Comparison of ENCODE assay signal across 14 mouse cellular contexts in the genomic region with DNA sequence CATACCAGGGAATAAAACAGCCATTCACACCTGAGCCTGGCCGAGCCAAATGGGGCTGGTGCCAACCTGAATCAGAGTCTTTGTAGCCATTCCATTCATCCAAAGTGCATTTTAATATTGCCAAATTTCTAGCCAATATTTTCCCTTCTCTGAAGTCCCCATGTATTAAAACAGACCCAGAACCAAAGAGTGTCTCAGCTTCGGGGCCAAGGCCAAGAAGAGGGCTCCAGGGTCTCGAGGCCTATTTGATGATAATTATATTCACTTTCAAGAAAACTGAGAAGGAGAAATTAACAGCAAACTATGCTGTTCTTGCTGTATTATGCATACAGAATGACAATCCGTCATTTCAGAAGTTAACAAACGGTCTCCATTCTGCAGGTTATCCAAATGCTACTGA. TPM values are rescaled to one million over a fixed set of nuclear protein-coding genes. Genes with fewer than 3 reads are reported as not detected.
DNase-seq lines count a peak whose midpoint lies in the region; ATAC-seq and TF ChIP-seq lines count a peak whose summit lies in the region.
"Had no signal": no experiment of that assay in that cellular context is flagged by ENCODE, and none has a peak within 500 bp of the region (broad histone marks: within the 10 kb centered on the region; RNA-seq: fewer than 3 reads in every experiment).

No protein-coding gene starts in this region.

- no peak for TF ChIP-seq CTCF in gastrocnemius, adult 2 months (IDR thresholded peaks at IDR 0.05)

- peak overlapping the region; percentile 74 for H3K9ac ChIP-seq in hindbrain, embryonic 13.5 days
- 0 out of 2 replicates have a peak overlapping the region, but pooled peaks have one; percentile 10 for H3K9ac ChIP-seq in limb, embryonic 15.5 days
- H3K9ac ChIP-seq in neural tube, embryonic 12.5 days: no peak overlapping the region

- H3K9me3 ChIP-seq in hindbrain, embryonic 13.5 days: no peaks in the 10 kb centered on the region
- no peaks in the 10 kb centered on the region for H3K9me3 ChIP-seq in limb, embryonic 15.5 days
- H3K9me3 ChIP-seq in neural tube, embryonic 12.5 days: no peaks in the 10 kb centered on the region

- H3K36me3 ChIP-seq in hindbrain, embryonic 13.5 days: no peaks in the 10 kb centered on the region
- H3K36me3 ChIP-seq in limb, embryonic 15.5 days: no peaks in the 10 kb centered on the region
- H3K36me3 ChIP-seq in neural tube, embryonic 12.5 days: peaks cover 8% of the 10 kb centered on the region; the same call in 1 of the 2 replicates

- peaks cover 84% of the 10 kb centered on the region for H3K4me1 ChIP-seq in hindbrain, embryonic 13.5 days (replicated peaks)
- H3K4me1 ChIP-seq in limb, embryonic 15.5 days: peaks cover 61% of the 10 kb centered on the region
- peaks cover 77% of the 10 kb centered on the region for H3K4me1 ChIP-seq in neural tube, embryonic 12.5 days

- 0 out of 2 replicates have a peak, but pooled peaks cover 18% of the 10 kb centered on the region for H3K27me3 ChIP-seq in hindbrain, embryonic 13.5 days
- H3K27me3 ChIP-seq in limb, embryonic 15.5 days: peaks cover 36% of the 10 kb centered on the region
- H3K27me3 ChIP-seq in neural tube, embryonic 12.5 days (replicated peaks): peaks cover 15% of the 10 kb centered on the region

- no peak for DNase-seq in gastrocnemius, adult 2 months
- no peak for DNase-seq in gastrocnemius, postnatal 14 days
- DNase-seq in embryo, embryonic 9.5 days (ENCODE audit: extremely low spot score): no peak
- no peak for DNase-seq in T-cell, adult 2 months (ENCODE audit: low spot score)
- DNase-seq in ovary, adult 18-20 months (ENCODE audit: low spot score): no peak
- DNase-seq: kidney, adult 2 months; kidney, postnatal 25 days; lung, adult 18-20 months; lung, postnatal 4 days; thymus, adult 18-20 months had no signal

- H3K4me2 ChIP-seq in hindbrain, embryonic 13.5 days: peak overlapping the region; percentile 77
- H3K4me2 ChIP-seq in limb, embryonic 15.5 days: no peak overlapping the region
- H3K4me2 ChIP-seq in neural tube, embryonic 12.5 days (replicated peaks): peak overlapping the region; percentile 51

- intact Hi-C loops in gastrocnemius, adult 2 months (cut with DNase I): no loop called here
- intact Hi-C loops in gastrocnemius, postnatal 14 days (cut with DNase I; ENCODE audit: low total_unique reads): no loop called here

- H3K4me3 ChIP-seq in gastrocnemius, adult 2 months: peak overlapping the region; percentile 55; the same call in 1 of the 2 replicates
- H3K4me3 ChIP-seq in hindbrain, embryonic 13.5 days: peak overlapping the region; percentile 41
- H3K4me3 ChIP-seq in limb, embryonic 15.5 days: no peak overlapping the region
- H3K4me3 ChIP-seq in neural tube, embryonic 12.5 days: no peak overlapping the region

- WGBS in hindbrain, embryonic 13.5 days: 53% methylated on average over 5 of the region's 5 CpGs
- 64% methylated on average over 5 of the region's 5 CpGs for WGBS in limb, embryonic 15.5 days
- 62% methylated on average over 5 of the region's 5 CpGs for WGBS in neural tube, embryonic 12.5 days

- no peak for ATAC-seq in hindbrain, embryonic 13.5 days (ENCODE audit: low FRiP score)
- no peak for ATAC-seq in limb, embryonic 15.5 days (ENCODE audit: insufficient number of reproducible peaks, low FRiP score, low TSS enrichment, low read depth)
- ATAC-seq in neural tube, embryonic 12.5 days (ENCODE audit: low FRiP score, low read depth): no peak

- peak overlapping the region; percentile 78 for H3K27ac ChIP-seq in gastrocnemius, adult 2 months
- peak overlapping the region; percentile 91 for H3K27ac ChIP-seq in hindbrain, embryonic 13.5 days
- H3K27ac ChIP-seq in limb, embryonic 15.5 days: peak overlapping the region; percentile 71
- H3K27ac ChIP-seq in neural tube, embryonic 12.5 days: no peak overlapping the region; the same call in 1 of the 2 replicates

RNA-seq across cellular contexts. Expression of a gene that starts 12.1 kb away (rescaled TPM):
- total RNA-seq in gastrocnemius, adult 2 months (2021): 1 to 10 TPM; 7.2 to 7.7 TPM
- 10 to 100 TPM in 1 of 2 experiments, 1 to 10 TPM in 1; 9.6 to 12.4 TPM for total RNA-seq in gastrocnemius, postnatal 14 days (2021)
- polyA plus RNA-seq in hindbrain, embryonic 13.5 days (2015; fragmentation: Nextera tagmentation; extraction: Ambion mirVana): 22.2 and 27.7 TPM in 2 replicates
- polyA plus RNA-seq in limb, embryonic 15.5 days (2015; fragmentation: Nextera tagmentation; extraction: Ambion mirVana): 4.7 and 8.1 TPM in 2 replicates
- 19.1 and 20.0 TPM in 2 replicates for polyA plus RNA-seq in neural tube, embryonic 12.5 days (2016; fragmentation: Nextera tagmentation; extraction: Ambion mirVana)
- total RNA-seq: monocyte, adult 5-6 weeks had no signal

Comparison
In these comparisons a context has a peak if more than half of its experiments do, and no peak if none do; other contexts are left out.
1. H3K4me3 ChIP-seq: peak in gastrocnemius, adult 2 months (single experiment) and hindbrain, embryonic 13.5 days (single experiment); none in limb, embryonic 15.5 days (single experiment) and neural tube, embryonic 12.5 days (single experiment).